Mouse (Mus musculus): ENCODE data around the gene Efhc1.
A peak's percentile ranks its signal among the peaks of the same experiment; 100 is the strongest.

Gene Efhc1

GRCm38 (mm10) chr1:20951799-20952198, 373 bp downstream of the Efhc1 start:
- no peak for DNase-seq (ENCODE audit: low spot score)

- no peak for DNase-seq (ENCODE audit: low spot score)
Observed at GRCm38 (mm10) chr1:20954876-20955275, 3.5 kb downstream of the Efhc1 start.

- DNase-seq (ENCODE audit: low spot score): no peak
Observed at GRCm38 (mm10) chr1:20969642-20970041, 18.2 kb downstream of the Efhc1 start.

GRCm38 (mm10) chr1:20973389-20973788, 22.0 kb downstream of the Efhc1 start:
- DNase-seq (ENCODE audit: low spot score): no peak

DNA sequence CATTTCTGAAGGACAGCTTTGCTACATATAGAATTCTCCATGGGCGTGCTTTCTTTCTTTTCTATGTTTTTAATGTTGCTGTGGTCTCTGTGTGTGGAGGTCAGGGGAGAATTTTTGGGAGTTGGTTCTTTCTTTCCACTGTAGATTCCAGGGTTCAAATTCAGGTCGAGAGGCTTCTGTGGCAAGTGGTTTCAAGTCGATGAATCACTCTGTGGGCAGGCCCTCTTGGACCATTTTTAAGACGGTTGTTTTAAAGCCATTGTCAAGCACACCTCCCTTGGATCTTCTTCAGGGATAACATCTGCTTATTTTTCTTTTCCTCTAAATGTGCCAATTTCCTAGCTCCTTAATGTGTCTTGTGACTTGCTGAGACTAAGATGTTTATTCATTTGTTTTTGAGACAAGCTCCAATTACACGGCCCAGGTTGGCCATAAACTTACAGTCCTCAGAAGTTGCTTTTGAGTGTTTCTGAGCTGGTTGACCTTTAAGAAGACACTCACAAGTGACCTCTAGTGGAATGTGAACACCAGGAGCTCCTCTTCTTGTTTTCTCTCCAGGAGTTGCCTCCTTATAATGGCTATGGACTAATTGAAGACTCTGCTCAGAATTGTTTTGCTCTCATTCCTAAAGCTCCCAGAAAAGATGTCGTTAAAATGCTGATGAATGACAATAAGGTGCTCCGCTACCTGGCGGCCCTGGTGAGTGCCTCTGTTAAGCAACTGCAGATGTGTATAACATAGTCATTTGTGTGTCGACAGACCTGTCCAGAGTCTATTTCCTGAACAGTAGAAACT, 23.1 kb downstream of the Efhc1 start:
- DNase-seq (ENCODE audit: low spot score): no peak

DNA sequence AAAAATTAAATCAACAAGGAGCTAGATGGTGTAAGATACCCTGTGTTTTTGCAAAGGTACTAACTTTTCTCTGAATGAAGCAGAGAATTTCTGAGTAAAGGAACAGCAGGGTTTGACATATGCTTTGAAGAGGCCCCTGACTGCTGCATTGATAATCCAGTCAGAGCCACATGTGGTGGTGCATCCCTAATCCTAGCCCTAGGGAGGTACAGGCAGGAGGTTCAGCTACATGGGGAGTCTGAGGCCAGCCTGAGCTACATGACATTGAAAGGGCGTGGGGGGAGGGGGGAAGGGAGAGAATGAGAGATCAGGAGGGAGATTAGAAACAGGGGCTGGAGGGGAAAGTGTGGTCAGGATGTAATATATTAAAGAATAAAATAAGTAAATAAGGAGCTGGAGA, 29.1 kb downstream of the Efhc1 start:
- DNase-seq (ENCODE audit: low spot score): no peak

- DNase-seq (ENCODE audit: low spot score): no peak
Observed at GRCm38 (mm10) chr1:20981764-20982163, 30.3 kb downstream of the Efhc1 start.

GRCm38 (mm10) chr1:20984103-20984502, 32.7 kb downstream of the Efhc1 start:
- no peak for DNase-seq (ENCODE audit: low spot score)

DNA sequence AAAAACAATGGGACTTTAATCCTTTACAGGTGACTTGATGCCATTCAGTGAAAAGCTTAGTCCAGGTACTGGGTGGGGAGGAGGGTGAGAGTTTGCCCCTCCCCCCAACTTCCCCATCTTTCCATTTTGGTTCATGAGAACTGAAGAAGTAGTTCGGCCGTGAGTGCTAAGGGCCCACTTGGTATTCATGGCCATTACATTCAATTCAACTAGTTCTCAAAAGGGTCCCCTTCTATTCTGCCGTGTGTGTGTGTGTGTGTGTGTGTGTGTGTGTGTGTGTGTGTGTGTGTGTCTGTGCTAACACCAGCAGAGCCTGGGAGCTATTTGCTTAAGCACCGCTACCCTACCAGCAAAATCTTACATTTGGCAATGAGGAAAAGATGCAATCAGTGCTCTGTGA, 33.2 kb downstream of the Efhc1 start:
- no peak for DNase-seq (ENCODE audit: low spot score)

- DNase-seq (ENCODE audit: low spot score): no peak
Observed at GRCm38 (mm10) chr1:20986378-20987056, 35.1 kb downstream of the Efhc1 start.

DNA sequence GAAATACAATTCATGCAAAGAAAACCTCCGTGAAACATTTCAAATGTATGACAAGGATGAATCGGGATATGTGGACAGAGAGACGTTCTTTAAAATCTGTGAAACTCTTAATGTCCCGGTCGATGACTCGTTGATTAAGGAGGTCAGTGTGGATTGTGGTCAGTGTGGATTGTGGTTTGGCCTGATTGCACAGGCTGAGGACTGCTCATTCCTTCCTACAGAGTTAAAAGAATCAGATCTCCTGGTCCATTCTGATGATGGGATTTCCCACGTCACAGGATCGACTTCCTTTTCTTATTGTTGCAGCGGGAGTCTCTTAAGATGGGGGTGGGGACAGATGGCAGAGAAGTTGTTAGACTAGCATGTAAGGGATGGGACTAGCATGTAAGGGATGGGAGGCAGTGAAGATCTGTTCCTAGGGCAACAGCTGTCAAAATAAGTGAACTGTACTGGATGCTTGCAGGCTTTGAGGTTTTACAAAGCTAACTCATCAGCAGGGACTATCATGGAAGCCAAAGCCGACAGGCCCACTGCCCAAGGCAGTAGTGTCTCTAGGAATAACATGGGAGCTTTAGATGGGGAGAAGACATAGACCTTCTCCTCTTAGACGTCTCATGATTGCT, 38.1 kb downstream of the Efhc1 start:
- no peak for DNase-seq (ENCODE audit: low spot score)

GRCm38 (mm10) chr1:20993690-20994089, 42.3 kb downstream of the Efhc1 start:
- no peak for DNase-seq (ENCODE audit: low spot score)

DNA sequence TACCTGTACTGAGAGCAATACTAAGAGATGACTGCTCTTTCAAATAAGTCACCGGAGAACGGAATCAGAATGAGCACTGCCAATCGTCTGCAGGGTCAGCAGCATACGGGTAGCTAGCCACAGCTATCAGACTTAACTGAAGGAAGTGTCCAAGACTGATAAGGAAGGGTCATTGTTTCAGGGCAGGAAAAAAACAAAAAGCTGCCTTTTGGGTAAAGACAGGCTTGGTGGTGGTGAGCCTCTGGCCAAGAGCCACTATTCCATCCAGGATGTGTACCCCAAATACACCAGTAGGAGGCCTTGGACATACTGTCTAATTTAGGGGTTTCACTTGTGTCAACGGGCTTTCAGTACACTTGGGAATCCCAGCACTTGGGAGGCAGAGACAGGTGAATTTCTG, 42.9 kb downstream of the Efhc1 start:
- no peak for DNase-seq (ENCODE audit: low spot score)

- peak; percentile 18 for DNase-seq (ENCODE audit: low spot score)
Observed at GRCm38 (mm10) chr1:20995331-20995986, 44.0 kb downstream of the Efhc1 start.

DNA sequence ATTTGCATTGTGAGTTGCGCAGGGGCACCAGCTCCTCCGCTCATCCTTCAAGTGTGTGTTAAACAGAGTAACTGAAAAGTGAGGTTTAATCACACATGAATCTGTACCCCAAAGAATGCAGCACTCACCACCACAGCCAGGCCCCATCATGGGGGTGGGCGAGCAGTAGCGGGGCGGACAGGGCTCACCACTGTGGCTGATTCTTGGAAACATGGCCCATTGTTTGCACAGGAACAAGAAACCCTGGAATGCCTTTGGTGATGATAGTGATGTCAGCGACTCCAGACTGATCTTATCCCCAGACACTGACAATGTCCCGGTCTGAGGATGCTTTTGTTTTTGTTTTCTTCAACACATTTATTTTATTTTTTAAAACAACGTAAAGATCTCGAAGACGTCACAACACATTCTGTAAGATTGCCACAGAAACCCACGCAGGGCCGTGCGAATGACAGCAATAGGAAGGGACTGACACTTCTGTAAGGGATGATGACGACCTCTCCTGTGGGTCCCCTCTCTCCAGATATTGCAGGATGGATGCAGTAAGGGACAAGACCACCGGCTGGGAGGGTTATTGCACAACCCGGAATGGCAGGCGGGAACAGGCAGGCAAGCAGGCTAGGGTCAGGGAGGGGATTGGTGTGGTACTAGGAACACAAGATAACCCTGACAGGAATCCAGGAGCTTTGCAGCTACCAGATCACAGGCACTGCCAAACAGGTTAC, 45.3 kb downstream of the Efhc1 start:
- no peak for DNase-seq (ENCODE audit: low spot score)

GRCm38 (mm10) chr1:20997328-20997689, 45.9 kb downstream of the Efhc1 start:
- no peak for DNase-seq (ENCODE audit: low spot score)

DNA sequence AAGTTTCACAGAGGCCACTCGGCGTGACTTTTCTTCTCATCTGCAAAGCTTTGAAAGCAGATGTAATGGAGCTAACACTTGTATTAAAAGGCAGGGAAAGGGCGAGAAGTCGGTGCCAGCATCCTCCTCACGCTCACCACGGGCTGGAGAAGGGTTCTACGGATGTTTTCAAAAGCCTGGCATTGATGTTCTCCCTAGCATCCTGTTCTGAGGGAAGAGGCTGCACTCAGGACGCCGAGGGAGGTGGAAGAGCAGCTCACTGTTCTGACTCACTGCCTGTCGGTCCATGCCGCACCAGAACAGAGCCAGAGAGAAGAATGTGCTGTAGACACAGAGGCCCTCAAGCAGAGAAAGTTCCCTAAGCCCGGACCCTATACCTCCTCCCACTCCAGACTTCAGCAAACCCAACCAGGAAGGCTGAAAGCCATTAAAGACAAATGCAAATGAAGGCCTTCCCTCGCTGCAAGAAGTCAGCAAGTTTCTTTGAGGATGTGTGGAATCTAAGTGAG, 46.5 kb downstream of the Efhc1 start:
- no peak for DNase-seq (ENCODE audit: low spot score)

GRCm38 (mm10) chr1:21002246-21003142, 51.1 kb downstream of the Efhc1 start:
- DNase-seq (ENCODE audit: low spot score): peak; percentile 28

GRCm38 (mm10) chr1:21004596-21004995, 53.2 kb downstream of the Efhc1 start:
- no peak for DNase-seq (ENCODE audit: low spot score)

DNA sequence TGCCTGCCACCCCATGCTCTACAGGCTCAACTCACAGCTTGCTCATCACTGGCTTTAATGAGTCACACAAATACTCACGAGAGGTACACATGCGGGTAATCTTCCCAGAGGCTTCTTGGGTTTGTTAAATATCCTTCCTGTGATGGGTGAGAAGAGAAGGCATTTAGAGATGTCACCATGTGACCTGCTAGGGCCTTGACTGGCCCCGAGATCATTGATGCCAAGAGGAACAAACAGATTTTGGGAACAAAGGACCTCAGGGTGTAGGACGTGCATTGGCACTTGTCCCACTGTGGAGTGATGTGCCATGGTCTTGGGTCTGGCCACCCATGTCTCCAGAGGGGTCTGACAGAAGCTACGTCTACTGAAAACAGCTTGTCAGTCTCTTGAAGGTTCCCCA, 55.3 kb downstream of the Efhc1 start:
- no peak for DNase-seq (ENCODE audit: low spot score)
